Mouse (Mus musculus): ENCODE measurements around the gene Fto.

DNA sequence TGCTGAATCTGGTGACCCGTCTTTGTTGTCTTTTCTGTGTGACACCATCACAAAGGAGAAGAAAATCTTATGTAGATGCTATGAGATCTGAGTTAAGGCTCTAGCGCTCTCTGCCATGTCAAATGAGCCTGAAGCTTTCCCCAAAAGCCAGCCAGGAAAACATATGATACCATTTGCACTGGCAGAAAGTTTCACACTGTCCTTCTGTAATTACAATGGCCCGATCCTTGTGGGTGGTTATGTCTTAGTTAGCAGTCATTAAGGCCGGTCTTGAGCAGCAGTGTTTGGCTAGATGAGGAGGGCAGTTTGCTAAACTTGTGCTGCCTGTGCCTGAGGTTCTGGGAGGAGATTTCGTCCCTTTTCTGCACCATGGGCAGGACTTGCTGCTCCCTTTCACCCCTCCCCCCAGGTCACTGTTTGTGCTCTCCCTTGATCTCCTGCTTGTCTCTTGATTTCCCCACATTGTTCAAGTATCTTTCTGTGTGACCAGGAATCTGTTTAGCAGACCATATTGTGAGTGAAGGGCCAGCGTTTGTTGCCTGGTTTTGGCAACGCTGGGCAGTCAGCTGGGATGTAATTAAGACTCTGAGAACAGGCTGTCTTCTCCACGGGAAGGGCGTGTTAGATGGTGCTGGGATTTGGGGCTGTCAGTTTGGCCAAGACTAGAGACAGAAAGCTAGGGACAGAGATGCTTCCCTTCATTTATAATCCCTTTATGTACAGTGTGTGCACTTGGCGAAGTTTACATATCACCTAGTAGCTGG, 238.6 kb downstream of the Fto start:
- TF ChIP-seq POLR2A (IDR thresholded peaks at IDR 0.05; ENCODE audit: extremely low read depth, insufficient read depth, low read length) (no peak), CTCF (IDR thresholded peaks at IDR 0.05; ENCODE audit: extremely low read depth, insufficient read depth, low read length) (no peak)
